Mouse (Mus musculus): Measurements from ENCODE around the gene Olfr463. TPM values are rescaled to one million over a fixed set of nuclear protein-coding genes. Genes with fewer than 3 reads are reported as not detected.
A peak's percentile ranks its signal among the peaks of the same experiment; 100 is the strongest.

Olfr463 gene
- polyA plus RNA-seq, 1 experiment from 2014 or later, result not detected

GRCm38 (mm10) chr11:87859273-87859672, 37.9 kb downstream of the Olfr463 start:
- Histone ChIP-seq H3K4me1 (ENCODE audit: control insufficient read depth, insufficient read depth, low read depth, low read length) (no peaks in the 10 kb centered on the region), H3K9me3 (ENCODE audit: control insufficient read depth, low read length) (no peaks in the 10 kb centered on the region), H3K27ac (ENCODE audit: low read depth, low read length) (no peak overlapping the region), H3K4me2 (ENCODE audit: low read length) (no peak overlapping the region), H3K4me3 (ENCODE audit: low read length) (no peak overlapping the region), H3K9ac (ENCODE audit: low read depth, low read length) (no peak overlapping the region), H3K36me3 (ENCODE audit: control insufficient read depth, insufficient read depth, low read length) (no peaks in the 10 kb centered on the region), H3K27me3 (replicated peaks; ENCODE audit: control insufficient read depth, insufficient read depth, low read length) (no peaks in the 10 kb centered on the region)
- no peak for ATAC-seq
- WGBS, result 91% methylated on average over 11 of the region's 11 CpGs

DNA sequence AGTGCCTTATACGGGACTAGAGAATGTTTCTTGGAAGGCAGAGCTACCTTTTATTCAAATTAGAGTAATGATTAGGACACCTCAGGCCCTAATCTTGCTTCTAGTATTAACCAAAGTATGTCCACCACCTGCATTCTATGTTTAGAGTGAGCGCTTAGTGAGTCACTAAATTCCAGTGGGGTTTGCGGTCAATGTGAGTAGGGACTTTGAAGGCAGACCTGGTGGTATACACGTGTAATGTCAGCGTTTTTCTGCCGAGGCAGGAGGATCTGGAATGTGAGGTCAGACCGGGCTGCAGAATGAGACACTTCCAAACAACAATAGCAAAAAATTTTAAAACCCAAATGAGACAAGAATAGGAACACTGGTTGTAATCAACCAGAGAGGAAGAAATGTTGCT, 42.6 kb downstream of the Olfr463 start:
- no peak overlapping the region for H3K4me3 ChIP-seq (ENCODE audit: low read length)
- WGBS, result 90% methylated on average over 7 of the region's 7 CpGs

DNA sequence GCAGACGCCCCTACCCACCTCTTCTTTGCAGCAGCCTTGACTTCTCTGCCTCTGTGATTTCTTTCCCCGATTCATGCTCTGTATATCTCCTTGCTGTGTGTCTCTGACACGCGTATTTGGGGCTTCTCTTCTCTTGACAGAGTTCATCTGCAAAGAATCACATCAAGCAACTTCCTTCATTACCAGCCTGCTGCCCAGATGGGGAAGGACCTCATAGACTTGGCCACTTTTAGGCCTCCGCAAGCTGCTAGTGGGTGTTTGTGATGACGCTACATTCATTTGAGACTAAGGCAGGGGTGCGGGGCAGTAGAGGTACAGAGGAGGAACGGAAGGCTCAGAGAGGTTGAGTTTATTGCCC, 43.6 kb downstream of the Olfr463 start:
- Histone ChIP-seq H3K27ac (ENCODE audit: low read depth, low read length) (peak overlapping the region; percentile 75), H3K4me1 (ENCODE audit: control insufficient read depth, insufficient read depth, low read depth, low read length) (peaks cover 5% of the 10 kb centered on the region), H3K36me3 (ENCODE audit: control insufficient read depth, insufficient read depth, low read length) (no peaks in the 10 kb centered on the region), H3K27me3 (replicated peaks; ENCODE audit: control insufficient read depth, insufficient read depth, low read length) (no peaks in the 10 kb centered on the region), H3K9ac (ENCODE audit: low read depth, low read length) (peak overlapping the region; percentile 73), H3K9me3 (ENCODE audit: control insufficient read depth, low read length) (no peaks in the 10 kb centered on the region), H3K4me3 (ENCODE audit: low read length) (peak overlapping the region; percentile 63), H3K4me2 (ENCODE audit: low read length) (peak overlapping the region; percentile 90)
- 28% methylated on average over 8 of the region's 8 CpGs for WGBS
- ATAC-seq, result peak; percentile 73

More for the DNA sequence above, 42.6 kb downstream of the Olfr463 start:
- H3K9ac ChIP-seq (ENCODE audit: low read depth, low read length), result no peak overlapping the region
- ATAC-seq, result no peak
- no peaks in the 10 kb centered on the region for H3K9me3 ChIP-seq (ENCODE audit: control insufficient read depth, low read length)
- no peaks in the 10 kb centered on the region for H3K36me3 ChIP-seq (ENCODE audit: control insufficient read depth, insufficient read depth, low read length)
- H3K27ac ChIP-seq (ENCODE audit: low read depth, low read length), result no peak overlapping the region
- H3K4me2 ChIP-seq (ENCODE audit: low read length), result no peak overlapping the region
- no peaks in the 10 kb centered on the region for H3K27me3 ChIP-seq (replicated peaks; ENCODE audit: control insufficient read depth, insufficient read depth, low read length)
- H3K4me1 ChIP-seq (ENCODE audit: control insufficient read depth, insufficient read depth, low read depth, low read length), result peaks cover 5% of the 10 kb centered on the region

DNA sequence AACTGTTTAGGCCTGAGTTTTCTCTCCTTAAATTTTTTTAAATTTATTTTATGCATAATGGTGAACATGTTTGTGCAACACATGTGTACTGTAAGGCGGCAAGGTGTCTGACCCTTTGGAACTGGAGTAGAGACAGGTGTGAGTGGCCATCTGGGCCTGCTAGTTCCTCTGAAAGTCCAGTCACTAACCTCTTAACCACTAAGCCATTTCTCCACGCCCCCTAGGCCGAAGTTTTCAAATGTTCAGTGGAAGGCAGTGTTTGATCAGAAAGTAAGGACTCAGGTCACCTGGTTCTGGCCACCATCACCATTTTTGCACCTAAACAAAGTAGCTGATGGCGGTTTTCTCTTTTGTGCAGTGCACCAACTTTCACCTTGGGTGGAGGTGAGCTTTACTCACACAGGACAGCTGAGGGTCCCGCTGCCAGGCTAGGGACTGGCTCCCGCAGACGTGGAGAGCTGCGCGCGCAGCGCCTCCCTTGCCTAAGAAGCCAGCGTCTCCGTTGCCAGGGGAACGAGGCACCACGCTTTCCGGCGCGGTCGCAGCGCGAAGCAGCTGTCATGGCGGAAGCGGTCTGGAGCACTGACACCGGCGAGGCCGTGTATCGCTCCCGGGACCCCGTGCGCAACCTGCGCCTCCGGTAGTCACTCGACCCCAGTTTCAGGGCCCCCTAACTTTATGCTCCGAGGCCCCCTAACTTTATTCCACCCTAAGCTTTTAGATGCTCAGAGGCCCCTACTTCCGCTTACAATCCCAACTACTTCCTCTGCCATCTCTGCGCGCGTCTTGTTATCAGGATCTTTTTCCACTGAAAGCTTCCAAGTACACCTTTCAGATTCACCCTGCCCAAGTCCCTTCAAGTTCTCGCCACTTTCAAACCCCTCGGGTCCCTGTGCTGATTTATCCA, 44.2 kb downstream of the Olfr463 start, which contains the start of gene Mks1:
Gene Mks1 (plus strand): TSS at position 526 of the 907 bp plus-strand sequence.
- Histone ChIP-seq H3K4me3 (ENCODE audit: low read length) (peak within 1 kb of the TSS; percentile 63), H3K9me3 (ENCODE audit: control insufficient read depth, low read length) (no peaks in the 10 kb centered on the region), H3K27ac (ENCODE audit: low read depth, low read length) (peak within 1 kb of the TSS; percentile 75), H3K36me3 (ENCODE audit: control insufficient read depth, insufficient read depth, low read length) (no peaks in the 10 kb centered on the region), H3K27me3 (replicated peaks; ENCODE audit: control insufficient read depth, insufficient read depth, low read length) (no peaks in the 10 kb centered on the region), H3K4me1 (ENCODE audit: control insufficient read depth, insufficient read depth, low read depth, low read length) (peaks cover 5% of the 10 kb centered on the region), H3K9ac (ENCODE audit: low read depth, low read length) (peak within 1 kb of the TSS; percentile 73), H3K4me2 (ENCODE audit: low read length) (peak within 1 kb of the TSS; percentile 90)
- ATAC-seq, result peak; percentile 98
- 5% methylated on average over 40 of the region's 40 CpGs for WGBS

DNA sequence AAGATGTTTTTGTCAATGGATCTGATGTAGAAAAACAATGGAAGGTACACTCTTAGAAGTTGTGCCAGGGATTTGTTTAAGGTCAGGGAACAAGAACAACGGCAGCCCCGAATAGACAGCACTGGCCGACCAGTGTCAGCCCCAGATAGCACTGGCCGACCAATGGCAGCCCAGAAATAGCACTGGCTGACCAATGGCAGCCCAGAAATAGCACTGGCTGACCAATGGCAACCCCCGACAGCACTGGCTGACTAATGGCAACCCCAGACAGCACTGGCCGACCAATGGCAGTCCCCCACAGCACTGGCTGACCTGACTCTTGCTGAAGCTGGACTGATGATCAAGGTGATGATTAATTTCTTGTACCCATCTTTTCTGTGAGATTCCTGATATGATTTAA, 49.3 kb downstream of the Olfr463 start:
- H3K4me3 ChIP-seq (ENCODE audit: low read length), result no peak overlapping the region
- no peaks in the 10 kb centered on the region for H3K36me3 ChIP-seq (ENCODE audit: control insufficient read depth, insufficient read depth, low read length)
- H3K27me3 ChIP-seq (replicated peaks; ENCODE audit: control insufficient read depth, insufficient read depth, low read length), result no peaks in the 10 kb centered on the region
- no peaks in the 10 kb centered on the region for H3K9me3 ChIP-seq (ENCODE audit: control insufficient read depth, low read length)
- no peak overlapping the region for H3K4me2 ChIP-seq (ENCODE audit: low read length)
- ATAC-seq, result no peak
- peaks cover 2% of the 10 kb centered on the region; the same call in 1 of the 2 replicates for H3K4me1 ChIP-seq (ENCODE audit: control insufficient read depth, insufficient read depth, low read depth, low read length)
- WGBS, result 72% methylated on average over 6 of the region's 6 CpGs
- H3K27ac ChIP-seq (ENCODE audit: low read depth, low read length), result no peak overlapping the region
- no peak overlapping the region for H3K9ac ChIP-seq (ENCODE audit: low read depth, low read length)

- Histone ChIP-seq H3K36me3 (ENCODE audit: control insufficient read depth, insufficient read depth, low read length) (no peaks in the 10 kb centered on the region), H3K4me3 (ENCODE audit: low read length) (no peak overlapping the region), H3K9ac (ENCODE audit: low read depth, low read length) (no peak overlapping the region), H3K9me3 (ENCODE audit: control insufficient read depth, low read length) (no peaks in the 10 kb centered on the region), H3K4me1 (ENCODE audit: control insufficient read depth, insufficient read depth, low read depth, low read length) (no peaks in the 10 kb centered on the region), H3K27me3 (replicated peaks; ENCODE audit: control insufficient read depth, insufficient read depth, low read length) (no peaks in the 10 kb centered on the region), H3K27ac (ENCODE audit: low read depth, low read length) (no peak overlapping the region), H3K4me2 (ENCODE audit: low read length) (no peak overlapping the region)
- WGBS, result 75% methylated on average over 12 of the region's 12 CpGs
- no peak for ATAC-seq
These were observed 50.1 kb downstream of the Olfr463 start for GRCm38 (mm10) chr11:87846968-87847600.

Other genes with a start within 250 kb of the Olfr463 start
- 0.71 and 1.5 TPM in 2 replicates for gene Rnf43, start 234.7 kb downstream of the Olfr463 start, polyA plus RNA-seq (2015; fragmentation: Nextera tagmentation; extraction: Ambion mirVana)
- gene Supt4a, start 159.8 kb downstream of the Olfr463 start, polyA plus RNA-seq (2015; fragmentation: Nextera tagmentation; extraction: Ambion mirVana), result 121 and 130 TPM in 2 replicates
- 38.4 and 46.1 TPM in 2 replicates for gene Tspoap1, start 136.8 kb downstream of the Olfr463 start, polyA plus RNA-seq (2015; fragmentation: Nextera tagmentation; extraction: Ambion mirVana)
- gene Mpo, start 103.8 kb downstream of the Olfr463 start, polyA plus RNA-seq (2015; fragmentation: Nextera tagmentation; extraction: Ambion mirVana), result 0.10 and 0.45 TPM in 2 replicates
- gene Lpo, start 69.1 kb downstream of the Olfr463 start, polyA plus RNA-seq (2015; fragmentation: Nextera tagmentation; extraction: Ambion mirVana), result 2.3 and 4.5 TPM in 2 replicates
- gene Mks1, start 44.2 kb downstream of the Olfr463 start, polyA plus RNA-seq (2015; fragmentation: Nextera tagmentation; extraction: Ambion mirVana), result 11.3 and 12.2 TPM in 2 replicates
- 0.47 and 1.4 TPM in 2 replicates for gene Epx, start 21.9 kb downstream of the Olfr463 start, polyA plus RNA-seq (2015; fragmentation: Nextera tagmentation; extraction: Ambion mirVana)
- not detected in 2 replicates for gene Olfr462, start 5.1 kb downstream of the Olfr463 start, polyA plus RNA-seq (2015; fragmentation: Nextera tagmentation; extraction: Ambion mirVana)
- 0.10 and 0.26 TPM in 2 replicates for gene Olfr464, start 23.6 kb upstream of the Olfr463 start, polyA plus RNA-seq (2015; fragmentation: Nextera tagmentation; extraction: Ambion mirVana)
- gene Dynll2, start 90.1 kb upstream of the Olfr463 start, polyA plus RNA-seq (2015; fragmentation: Nextera tagmentation; extraction: Ambion mirVana), result 54.5 and 54.6 TPM in 2 replicates
- gene Srsf1, start 150.0 kb upstream of the Olfr463 start, polyA plus RNA-seq (2015; fragmentation: Nextera tagmentation; extraction: Ambion mirVana), result 168 and 190 TPM in 2 replicates
- gene Vezf1, start 170.9 kb upstream of the Olfr463 start, polyA plus RNA-seq (2015; fragmentation: Nextera tagmentation; extraction: Ambion mirVana), result 32.3 and 38.9 TPM in 2 replicates
- 29.9 and 41.3 TPM in 2 replicates for gene Cuedc1, start 200.7 kb upstream of the Olfr463 start, polyA plus RNA-seq (2015; fragmentation: Nextera tagmentation; extraction: Ambion mirVana)